Mouse (Mus musculus) activated CD4-positive, CD25-positive, alpha-beta regulatory T cell, adult 4 months (primary cell): ENCODE data around the gene Snapc2. TPM values are rescaled to one million over a fixed set of nuclear protein-coding genes. Genes with fewer than 3 reads are reported as not detected.

Experiments used
- ATAC-seq: one replicate; pipeline ENCODE4 v1.8.0; 2017
- polyA plus RNA-seq, 2 experiments: library from polyadenylated mRNA; unstranded; fragments of 100-300 nt; shearing (Covaris generic); gene quantifications; one replicate each; pipeline ENCODE4 v1.2.1; 2017

Gene Snapc2
- polyA plus RNA-seq: 10 to 100 TPM; 10.4 to 11.0 TPM

- peak; percentile 89 for ATAC-seq
These were observed at the start of gene Snapc2 for GRCm38 (mm10) chr8:4252934-4253841. TSS of gene Snapc2 (plus strand) at chr8:4253080.

GRCm38 (mm10) chr8:4205246-4206123 lies 47.4 kb upstream of the Snapc2 start:
- ATAC-seq: no peak

GRCm38 (mm10) chr8:4206182-4207015 lies 46.5 kb upstream of the Snapc2 start:
- ATAC-seq: no peak

- ATAC-seq: no peak
These were observed 45.9 kb upstream of the Snapc2 start for GRCm38 (mm10) chr8:4207016-4207350.

- no peak for ATAC-seq
These were observed 41.8 kb upstream of the Snapc2 start for GRCm38 (mm10) chr8:4211097-4211496.

- no peak for ATAC-seq
These were observed 40.1 kb upstream of the Snapc2 start for GRCm38 (mm10) chr8:4212809-4213209.

- ATAC-seq: peak; percentile 17
These were observed 39.5 kb upstream of the Snapc2 start for GRCm38 (mm10) chr8:4213210-4214005.

- ATAC-seq: peak; percentile 70
These were observed 38.6 kb upstream of the Snapc2 start for GRCm38 (mm10) chr8:4214006-4214980.

GRCm38 (mm10) chr8:4216296-4216695 lies 36.6 kb upstream of the Snapc2 start:
- no peak for ATAC-seq

GRCm38 (mm10) chr8:4216791-4217621 lies 35.9 kb upstream of the Snapc2 start, which contains the start of gene Prr36:
TSS of gene Prr36 (minus strand) at chr8:4217459.
- ATAC-seq: no peak

GRCm38 (mm10) chr8:4219617-4220016 lies 33.3 kb upstream of the Snapc2 start:
- no peak for ATAC-seq

- no peak for ATAC-seq
These were observed 30.8 kb upstream of the Snapc2 start for GRCm38 (mm10) chr8:4222059-4222458.

- no peak for ATAC-seq
These were observed 26.6 kb upstream of the Snapc2 start for GRCm38 (mm10) chr8:4226323-4226722.

- no peak for ATAC-seq
These were observed 26.0 kb upstream of the Snapc2 start, which contains the start of gene Lrrc8e for GRCm38 (mm10) chr8:4226739-4227347. TSS of gene Lrrc8e (plus strand) at chr8:4226827.

GRCm38 (mm10) chr8:4227919-4228318 lies 25.0 kb upstream of the Snapc2 start:
- no peak for ATAC-seq

- no peak for ATAC-seq
These were observed 23.1 kb upstream of the Snapc2 start for GRCm38 (mm10) chr8:4229784-4230183.

GRCm38 (mm10) chr8:4230612-4231351 lies 22.1 kb upstream of the Snapc2 start:
- no peak for ATAC-seq

- no peak for ATAC-seq
These were observed 15.0 kb upstream of the Snapc2 start for GRCm38 (mm10) chr8:4237814-4238433.
